Mouse (Mus musculus) heart, postnatal 25 days (tissue): ENCODE results near the gene Rap2b. TPM values are rescaled to one million over a fixed set of nuclear protein-coding genes. Genes with fewer than 3 reads are reported as not detected.

ENCODE experiments used
- DNase-seq: peaks from one replicate; pipeline ENCODE4 v3.0.0; 2022; ENCODE audit warnings: low spot score
- intact Hi-C: fragments of 180-260 bp; cut with DNase I; formaldehyde crosslinking; loops from one replicate; pipeline ENCODE4 v1.15.1; 2025
- total RNA-seq, 2 experiments: library from RNA; stranded (reverse); gene quantifications; 2 replicates each; pipeline ENCODE4 v1.2.3; 2021

The Rap2b gene
- total RNA-seq, 2 experiments from 2014 or later = 3.4 to 3.6 TPM

GRCm38 (mm10) chr3:61365779-61366373 lies 4.4 kb downstream of the Rap2b start, which contains the start of gene B430305J03Rik:
B430305J03Rik (minus strand) TSS chr3:61365951.
- no peak for DNase-seq

GRCm38 (mm10) chr3:61368446-61368845 lies 7.0 kb downstream of the Rap2b start:
- DNase-seq = no peak
- intact Hi-C loops = loop anchor here (10.0 kb wide), 1 partner anchor 1136 kb away; the partner anchor contains the start of gene Dhx36

More at GRCm38 (mm10) chr3:61365779-61366373, 4.4 kb downstream of the Rap2b start, which contains the start of gene B430305J03Rik:
- intact Hi-C loops = loop anchor here (10.0 kb wide), 1 partner anchor 1139 kb away; the partner anchor contains the start of gene Dhx36

GRCm38 (mm10) chr3:61376001-61376400 lies 14.6 kb downstream of the Rap2b start:
- DNase-seq = no peak
- intact Hi-C loops = no loop called here

- intact Hi-C loops = no loop called here
- DNase-seq = no peak
Measured at GRCm38 (mm10) chr3:61386368-61386767, 24.9 kb downstream of the Rap2b start.

- no peak for DNase-seq
- intact Hi-C loops = no loop called here
Measured at GRCm38 (mm10) chr3:61391564-61391963, 30.1 kb downstream of the Rap2b start.

GRCm38 (mm10) chr3:61392881-61393280 lies 31.4 kb downstream of the Rap2b start:
- no peak for DNase-seq
- intact Hi-C loops = no loop called here

- intact Hi-C loops = no loop called here
- DNase-seq = no peak
Measured at GRCm38 (mm10) chr3:61393520-61393919, 32.1 kb downstream of the Rap2b start.

- intact Hi-C loops = no loop called here
- DNase-seq = no peak
Measured at GRCm38 (mm10) chr3:61395382-61395781, 33.9 kb downstream of the Rap2b start.

GRCm38 (mm10) chr3:61396728-61397127 lies 35.3 kb downstream of the Rap2b start:
- intact Hi-C loops = no loop called here
- no peak for DNase-seq

- DNase-seq = no peak
- intact Hi-C loops = no loop called here
Measured at GRCm38 (mm10) chr3:61400823-61401387, 39.5 kb downstream of the Rap2b start.

- no peak for DNase-seq
- intact Hi-C loops = no loop called here
Measured at GRCm38 (mm10) chr3:61406921-61407320, 45.5 kb downstream of the Rap2b start.

- intact Hi-C loops = no loop called here
- DNase-seq = peak; percentile 30
Measured at GRCm38 (mm10) chr3:61409683-61410082, 48.2 kb downstream of the Rap2b start.

- DNase-seq = no peak
- intact Hi-C loops = no loop called here
Measured at GRCm38 (mm10) chr3:61415883-61416282, 54.4 kb downstream of the Rap2b start.

Other genes with a start within 250 kb of the Rap2b start
- gene B430305J03Rik, start 4.3 kb downstream of the Rap2b start, total RNA-seq = under 1 TPM in 1 of 2 experiments, not detected in 1; 0.11 TPM